Mouse (Mus musculus) limb, embryonic 14.5 days (tissue): Measurements from ENCODE around the gene Kmt5c. TPM values are rescaled to one million over a fixed set of nuclear protein-coding genes. Genes with fewer than 3 reads are reported as not detected.

Experiments
- ATAC-seq: fragments of 200-750 bp; cut with Nextera tagmentation; 2 replicates; pipeline ENCODE4 v1.8.0; 2017; ENCODE audit warnings: low read depth, moderate number of reproducible peaks, moderate TSS enrichment; ENCODE audit not compliant: low FRiP score
- DNase-seq: peaks from one replicate; pipeline ENCODE4 v3.0.0-alpha.2; 2015; ENCODE audit warnings: low spot score
- H3K27ac ChIP-seq: fragments of 300-500 bp; sonication (generic); replicated peaks from 2 replicates; pipeline ENCODE4 v1.5.1; 2014; ENCODE audit warnings: low read depth, mild to moderate bottlenecking, low read length, moderate library complexity, mixed read lengths
- H3K27me3 ChIP-seq: fragments of 300-500 bp; sonication (generic); 2 replicates; pipeline ENCODE4 v1.6.1; 2014; ENCODE audit warnings: low read length, mixed read lengths; ENCODE audit not compliant: control insufficient read depth, insufficient read depth
- H3K36me3 ChIP-seq: fragments of 300-500 bp; sonication (generic); 2 replicates; pipeline ENCODE4 v1.6.1; 2014; ENCODE audit warnings: mild to moderate bottlenecking, low read length, moderate library complexity, mixed read lengths; ENCODE audit not compliant: control insufficient read depth, insufficient read depth
- H3K4me1 ChIP-seq: fragments of 300-500 bp; sonication (generic); 2 replicates; pipeline ENCODE4 v1.6.1; 2014; ENCODE audit warnings: antibody characterized with exemption, low read length, mixed read lengths; ENCODE audit not compliant: control insufficient read depth, insufficient read depth
- H3K4me2 ChIP-seq: fragments of 300-500 bp; sonication (generic); replicated peaks from 2 replicates; pipeline ENCODE4 v1.6.1; 2014; ENCODE audit warnings: low read depth, mild to moderate bottlenecking, low read length, moderate library complexity; ENCODE audit not compliant: severe bottlenecking
- H3K4me3 ChIP-seq: fragments of 300-500 bp; sonication (generic); replicated peaks from 2 replicates; pipeline ENCODE4 v1.5.1; 2014; ENCODE audit warnings: low read length
- H3K9ac ChIP-seq: fragments of 300-500 bp; sonication (generic); 2 replicates; pipeline ENCODE4 v1.6.1; 2014; ENCODE audit warnings: mild to moderate bottlenecking, low read depth, low read length, moderate library complexity; ENCODE audit not compliant: severe bottlenecking
- H3K9me3 ChIP-seq: fragments of 300-500 bp; sonication (generic); 2 replicates; pipeline ENCODE4 v1.6.1; 2016; ENCODE audit warnings: low read length; ENCODE audit not compliant: control insufficient read depth
- POLR2A ChIP-seq: fragments of 200-500 bp; IDR thresholded peaks from 2 replicates; pipeline ENCODE4 v1.8.0; 2012; ENCODE audit warnings: inconsistent platforms, mild to moderate bottlenecking, moderate library complexity, borderline replicate concordance; ENCODE audit not compliant: insufficient read depth, insufficient read length; ENCODE audit errors: extremely low read depth
- WGBS: fragments of 180-500 bp; shearing (Covaris S2); extraction: QIAGEN DNeasy Blood & Tissue Kit; methylation state at CpG from one replicate; pipeline ENCODE4 v1.1.7; 2014; 5-methylcytosine and 5-hydroxymethylcytosine counted together
- polyA plus RNA-seq, 2 experiments: library from polyadenylated mRNA; depleted of rRNA in 1 of 2; stranded (reverse) in 1 of 2; unstranded in 1 of 2; fragments of >200 nt; fragmentation: Nextera tagmentation in 1 of 2; extraction: Ambion mirVana in 1 of 2; gene quantifications; 2 replicates each; pipeline versions ENCODE4 v1.2.1 to v1.2.3; 2012 to 2014

Gene Kmt5c
- polyA plus RNA-seq, 2 experiments: 44.4 to 161 TPM

GRCm38 (mm10) chr7:4751971-4752820 lies 12.3 kb downstream of the Kmt5c start:
- Histone ChIP-seq H3K9me3 (no peaks in the 10 kb centered on the region), H3K36me3 (peaks cover 7% of the 10 kb centered on the region; the same call in 1 of the 2 replicates), H3K9ac (peak overlapping the region; percentile 52), H3K4me3 (peak overlapping the region; percentile 39), H3K4me2 (peak overlapping the region; percentile 51), H3K27me3 (no peaks in the 10 kb centered on the region), H3K27ac (peak overlapping the region; percentile 63), H3K4me1 (peaks cover 9% of the 10 kb centered on the region)
- ATAC-seq: peak; percentile 77
- TF ChIP-seq POLR2A: no peak
- peak; percentile 44 for DNase-seq
- 4% methylated on average over 30 of the region's 30 CpGs for WGBS

- Histone ChIP-seq H3K9me3 (no peaks in the 10 kb centered on the region), H3K27ac (peak within 1 kb of the TSS; percentile 63), H3K4me2 (peak within 1 kb of the TSS; percentile 51), H3K9ac (peak within 1 kb of the TSS; percentile 52), H3K36me3 (no peaks in the 10 kb centered on the region), H3K4me3 (peak within 1 kb of the TSS; percentile 39), H3K4me1 (peaks cover 9% of the 10 kb centered on the region), H3K27me3 (no peaks in the 10 kb centered on the region)
- WGBS: 5% methylated on average over 24 of the region's 24 CpGs
- peak; percentile 58; the same call in 1 of the 2 replicates for TF ChIP-seq POLR2A
- ATAC-seq (peak; percentile 95), DNase-seq (peak; percentile 98)
Observed at GRCm38 (mm10) chr7:4752821-4753570, 13.1 kb downstream of the Kmt5c start, which contains the start of gene Cox6b2. Gene Cox6b2 (minus strand): TSS chr7:4753094.

DNA sequence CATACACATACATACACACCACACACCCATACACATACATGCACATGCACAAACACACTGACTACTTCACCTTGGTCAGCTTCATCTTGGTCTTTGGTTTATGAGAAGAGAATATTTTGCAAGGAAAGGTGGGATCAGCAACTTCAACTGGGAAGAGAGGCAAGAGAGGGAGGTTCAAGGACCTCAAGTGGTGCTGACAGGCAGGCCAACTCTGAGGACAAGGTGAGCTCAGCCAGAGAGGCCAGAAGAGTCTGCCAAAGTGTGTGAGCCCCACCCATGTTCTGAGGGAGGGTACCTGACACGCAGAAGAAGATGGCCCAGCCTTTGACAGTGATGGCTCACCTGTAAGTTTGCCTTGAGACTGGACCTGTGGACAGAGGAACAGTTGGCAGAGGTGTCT lies 19.8 kb downstream of the Kmt5c start:
- ATAC-seq (no peak), DNase-seq (no peak)
- no peak overlapping the region for H3K9ac ChIP-seq
- H3K27me3 ChIP-seq: no peaks in the 10 kb centered on the region
- TF ChIP-seq POLR2A: no peak
- H3K4me2 ChIP-seq: no peak overlapping the region
- H3K4me1 ChIP-seq: no peaks in the 10 kb centered on the region
- H3K4me3 ChIP-seq: no peak overlapping the region
- 50% methylated on average over 1 of the region's 1 CpGs for WGBS
- H3K9me3 ChIP-seq: no peaks in the 10 kb centered on the region
- H3K36me3 ChIP-seq: no peaks in the 10 kb centered on the region
- H3K27ac ChIP-seq: no peak overlapping the region

DNA sequence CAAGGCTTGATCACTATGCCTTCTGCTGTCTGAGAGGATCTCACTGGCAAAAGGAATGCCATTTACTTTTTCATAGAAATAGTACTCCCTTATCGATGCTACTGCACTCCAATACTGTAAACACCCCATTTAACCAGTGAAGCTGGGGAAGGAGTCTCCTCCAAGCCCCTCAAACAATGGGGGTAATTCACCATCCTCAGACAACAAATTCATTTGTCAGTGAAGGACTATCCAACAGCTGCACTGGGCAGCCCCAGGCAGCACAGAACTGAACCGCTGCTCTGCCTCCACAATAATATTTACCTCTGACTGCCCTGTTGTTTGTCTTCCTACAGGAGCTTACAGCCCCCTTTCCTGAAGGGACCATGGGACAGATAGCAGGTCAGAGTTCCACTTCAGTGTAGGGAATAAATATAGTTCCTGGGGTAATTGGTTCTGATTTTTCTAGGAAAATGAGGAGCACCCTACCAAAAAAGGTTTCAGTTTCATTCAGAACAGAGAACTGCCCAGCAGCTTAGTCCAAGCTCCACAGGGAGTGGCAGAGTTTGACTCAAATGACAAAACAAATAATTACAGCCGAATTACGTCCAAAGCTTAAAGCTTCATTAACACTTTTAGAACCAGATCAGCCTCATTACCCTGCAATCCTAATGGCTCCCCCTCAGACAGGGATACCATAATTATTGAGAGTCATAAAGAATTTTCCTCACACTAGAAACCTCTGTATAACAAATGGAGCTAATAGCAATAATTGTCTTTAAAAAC lies 25.2 kb downstream of the Kmt5c start:
- TF ChIP-seq POLR2A: no peak
- Histone ChIP-seq H3K9me3 (no peaks in the 10 kb centered on the region), H3K27me3 (no peaks in the 10 kb centered on the region), H3K4me3 (no peak overlapping the region), H3K36me3 (no peaks in the 10 kb centered on the region), H3K9ac (no peak overlapping the region), H3K4me2 (no peak overlapping the region), H3K4me1 (no peaks in the 10 kb centered on the region), H3K27ac (no peak overlapping the region)
- 20% methylated on average over 4 of the region's 4 CpGs for WGBS
- DNase-seq (no peak), ATAC-seq (no peak)

GRCm38 (mm10) chr7:4771202-4771601 lies 31.3 kb downstream of the Kmt5c start, which contains the start of gene Fam71e2:
Gene Fam71e2 (minus strand): TSS chr7:4771302.
- TF ChIP-seq POLR2A: no peak
- 63% methylated on average over 4 of the region's 5 CpGs for WGBS
- Histone ChIP-seq H3K27me3 (peaks cover 9% of the 10 kb centered on the region), H3K36me3 (no peaks in the 10 kb centered on the region), H3K9me3 (no peaks in the 10 kb centered on the region), H3K4me3 (no peak within 1 kb of the TSS), H3K9ac (no peak within 1 kb of the TSS), H3K27ac (no peak within 1 kb of the TSS), H3K4me2 (no peak within 1 kb of the TSS), H3K4me1 (no peaks in the 10 kb centered on the region)
- DNase-seq (no peak), ATAC-seq (no peak)
